Mouse (Mus musculus): ENCODE measurements around the gene Fam214a.

Gene Fam214a

GRCm38 (mm10) chr9:74952756-74953247 lies at the start of gene Fam214a:
TSS of gene Fam214a (plus strand) at chr9:74952884.
- peak; percentile 96 for DNase-seq (ENCODE audit: low read depth, low spot score)

GRCm38 (mm10) chr9:74904866-74905508 lies 47.7 kb upstream of the Fam214a start:
- peak; percentile 77 for DNase-seq (ENCODE audit: low read depth, low spot score)

GRCm38 (mm10) chr9:74906951-74907350 lies 45.7 kb upstream of the Fam214a start:
- DNase-seq (ENCODE audit: low read depth, low spot score) = no peak

GRCm38 (mm10) chr9:74909245-74909644 lies 43.4 kb upstream of the Fam214a start:
- DNase-seq (ENCODE audit: low read depth, low spot score) = peak; percentile 45

- no peak for DNase-seq (ENCODE audit: low read depth, low spot score)
Measured at GRCm38 (mm10) chr9:74910226-74910759, 42.4 kb upstream of the Fam214a start.

- DNase-seq (ENCODE audit: low read depth, low spot score) = no peak
Measured at GRCm38 (mm10) chr9:74911430-74911829, 41.3 kb upstream of the Fam214a start.

GRCm38 (mm10) chr9:74911919-74912318 lies 40.8 kb upstream of the Fam214a start:
- no peak for DNase-seq (ENCODE audit: low read depth, low spot score)

GRCm38 (mm10) chr9:74912619-74913376 lies 39.9 kb upstream of the Fam214a start:
- no peak for DNase-seq (ENCODE audit: low read depth, low spot score)

- DNase-seq (ENCODE audit: low read depth, low spot score) = no peak
Measured at GRCm38 (mm10) chr9:74915611-74916010, 37.1 kb upstream of the Fam214a start.

- no peak for DNase-seq (ENCODE audit: low read depth, low spot score)
Measured at GRCm38 (mm10) chr9:74920450-74920849, 32.2 kb upstream of the Fam214a start.

- no peak for DNase-seq (ENCODE audit: low read depth, low spot score)
Measured at GRCm38 (mm10) chr9:74921422-74921821, 31.3 kb upstream of the Fam214a start.

GRCm38 (mm10) chr9:74922884-74923283 lies 29.8 kb upstream of the Fam214a start:
- no peak for DNase-seq (ENCODE audit: low read depth, low spot score)

GRCm38 (mm10) chr9:74923291-74923977 lies 29.2 kb upstream of the Fam214a start:
- no peak for DNase-seq (ENCODE audit: low read depth, low spot score)

- no peak for DNase-seq (ENCODE audit: low read depth, low spot score)
Measured at GRCm38 (mm10) chr9:74925220-74925769, 27.4 kb upstream of the Fam214a start.

GRCm38 (mm10) chr9:74929981-74930423 lies 22.7 kb upstream of the Fam214a start:
- no peak for DNase-seq (ENCODE audit: low read depth, low spot score)

- no peak for DNase-seq (ENCODE audit: low read depth, low spot score)
Measured at GRCm38 (mm10) chr9:74930653-74931052, 22.0 kb upstream of the Fam214a start.

- DNase-seq (ENCODE audit: low read depth, low spot score) = no peak
Measured at GRCm38 (mm10) chr9:74935289-74935688, 17.4 kb upstream of the Fam214a start.

GRCm38 (mm10) chr9:74937761-74938160 lies 14.9 kb upstream of the Fam214a start:
- DNase-seq (ENCODE audit: low read depth, low spot score) = no peak

- no peak for DNase-seq (ENCODE audit: low read depth, low spot score)
Measured at GRCm38 (mm10) chr9:74938670-74939534, 13.8 kb upstream of the Fam214a start.

GRCm38 (mm10) chr9:74946713-74947402 lies 5.8 kb upstream of the Fam214a start:
- no peak for DNase-seq (ENCODE audit: low read depth, low spot score)

Data from R1 (cell line).